ENCODE assay signal across 7 mouse cellular contexts in the genomic region with DNA sequence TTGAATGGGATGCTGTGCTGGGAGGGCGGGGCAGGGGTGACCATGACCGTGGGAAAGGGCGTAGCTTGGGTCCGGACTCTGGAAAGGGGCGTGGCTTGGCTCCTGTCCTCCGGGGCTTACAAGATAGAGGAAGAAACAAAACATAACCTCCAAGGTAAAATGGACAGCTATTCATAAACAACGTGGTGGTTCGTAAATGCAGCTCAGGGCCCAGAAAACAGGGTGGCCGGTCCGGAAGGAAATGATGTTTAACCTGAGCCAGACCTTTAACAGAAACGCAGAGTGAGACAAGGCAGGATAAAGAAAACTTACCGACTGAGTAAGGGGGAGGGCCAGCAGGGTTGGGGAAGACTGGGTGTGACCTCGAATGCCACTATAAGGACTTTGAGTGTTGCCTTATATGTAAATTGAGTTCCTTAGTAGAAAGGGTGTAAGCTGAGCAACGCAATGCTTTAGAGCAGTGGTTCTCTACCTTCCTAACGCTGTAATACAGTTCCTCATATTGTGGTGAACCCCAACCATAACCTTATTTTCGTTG. TPM values are rescaled to one million over a fixed set of nuclear protein-coding genes. Genes with fewer than 3 reads are reported as not detected.
DNase-seq lines count a peak whose midpoint lies in the region; ATAC-seq lines count a peak whose summit lies in the region.

No protein-coding gene starts in this region.

- ATAC-seq in lung, embryonic 15.5 days (ENCODE audit: borderline replicate concordance, extremely low read depth, low FRiP score, low TSS enrichment): peak; percentile 77; the same call in 1 of the 2 replicates
- ATAC-seq in stomach, embryonic 14.5 days (ENCODE audit: insufficient number of reproducible peaks, insufficient read depth, low FRiP score, low read depth): no peak; the same call in 1 of the 2 replicates

- H3K9ac ChIP-seq in lung, embryonic 15.5 days: no peak overlapping the region
- no peak overlapping the region for H3K9ac ChIP-seq in stomach, embryonic 14.5 days (replicated peaks; ENCODE audit: low read depth, low read length)

- 0 out of 2 replicates have a peak, but pooled peaks cover 5% of the 10 kb centered on the region for H3K4me1 ChIP-seq in lung, embryonic 15.5 days
- peaks cover 7% of the 10 kb centered on the region; the same call in 1 of the 2 replicates for H3K4me1 ChIP-seq in stomach, embryonic 14.5 days (ENCODE audit: control insufficient read depth, insufficient read depth, low read length)

- no peaks in the 10 kb centered on the region for H3K36me3 ChIP-seq in lung, embryonic 15.5 days
- H3K36me3 ChIP-seq in stomach, embryonic 14.5 days (ENCODE audit: control insufficient read depth, insufficient read depth, low read length): no peaks in the 10 kb centered on the region

- 28% methylated on average over 16 of the region's 16 CpGs for whole genome bisulfite sequencing in lung, embryonic 15.5 days
- WGBS in stomach, embryonic 14.5 days: 33% methylated on average over 16 of the region's 16 CpGs

- no peak overlapping the region for H3K4me3 ChIP-seq in lung, embryonic 15.5 days
- no peak overlapping the region for H3K4me3 ChIP-seq in stomach, embryonic 14.5 days (ENCODE audit: low read depth, low read length)

- H3K9me3 ChIP-seq in lung, embryonic 15.5 days: no peaks in the 10 kb centered on the region
- H3K9me3 ChIP-seq in stomach, embryonic 14.5 days (ENCODE audit: control insufficient read depth, low read depth, low read length): no peaks in the 10 kb centered on the region

- H3K27me3 ChIP-seq in lung, embryonic 15.5 days: no peaks in the 10 kb centered on the region
- H3K27me3 ChIP-seq in stomach, embryonic 14.5 days (ENCODE audit: control insufficient read depth, insufficient read depth, low read length): no peaks in the 10 kb centered on the region

- DNase-seq in adrenal gland, postnatal 10 days: peak; percentile 67
- peak; percentile 97 for DNase-seq in heart, adult 11 months
- DNase-seq in kidney, adult 9 months: peak; percentile 56
- no peak for DNase-seq in thymus, adult 18-20 months
- DNase-seq in embryo, embryonic 9.5 days (ENCODE audit: extremely low spot score): no peak

- no peak overlapping the region for H3K27ac ChIP-seq in lung, embryonic 15.5 days
- no peak overlapping the region for H3K27ac ChIP-seq in stomach, embryonic 14.5 days (ENCODE audit: low read length)

- peak overlapping the region; percentile 20 for H3K4me2 ChIP-seq in lung, embryonic 15.5 days
- H3K4me2 ChIP-seq in stomach, embryonic 14.5 days (replicated peaks; ENCODE audit: low read depth, low read length): peak overlapping the region; percentile 21; the same call in 1 of the 2 replicates

RNA-seq across cellular contexts. Expression of a gene that starts 26.9 kb away (rescaled TPM):
- total RNA-seq in adrenal gland, postnatal 10 days (2021): 1 to 10 TPM; 2.9 to 5.1 TPM
- polyA plus RNA-seq in lung, embryonic 15.5 days (2015; fragmentation: Nextera tagmentation; extraction: Ambion mirVana): 2.4 and 2.7 TPM in 2 replicates
- polyA plus RNA-seq in stomach, embryonic 14.5 days (2014; fragmentation: Nextera tagmentation; extraction: Ambion mirVana): 0.57 and 0.97 TPM in 2 replicates

RNA-seq across cellular contexts. Expression of a gene that starts 34.3 kb away (rescaled TPM):
- not detected for total RNA-seq in adrenal gland, postnatal 10 days (2021)
- polyA plus RNA-seq in lung, embryonic 15.5 days (2015; fragmentation: Nextera tagmentation; extraction: Ambion mirVana): not detected in 2 replicates
- polyA plus RNA-seq in stomach, embryonic 14.5 days (2014; fragmentation: Nextera tagmentation; extraction: Ambion mirVana): not detected in 2 replicates

Comparison
In these comparisons a context has a peak if more than half of its experiments do, and no peak if none do; other contexts are left out.
1. DNase-seq: peak in adrenal gland, postnatal 10 days (single experiment), heart, adult 11 months (single experiment) and kidney, adult 9 months (single experiment); none in thymus, adult 18-20 months (0 of 2) and embryo, embryonic 9.5 days (single experiment).